Mouse (Mus musculus) myocyte (in vitro differentiated cells): ENCODE data around the gene Dkc1.

ENCODE experiments used
- CEBPB ChIP-seq: IDR thresholded peaks from 2 replicates; pipeline ENCODE4 v1.6.1; 2011; ENCODE audit warnings: mild to moderate bottlenecking, moderate library complexity; ENCODE audit not compliant: poor library complexity, insufficient read depth, severe bottlenecking
- E2F4 ChIP-seq: IDR thresholded peaks from one replicate; pipeline ENCODE4 v1.6.1; 2011; ENCODE audit warnings: mild to moderate bottlenecking, control low read depth, moderate library complexity; ENCODE audit not compliant: insufficient read depth
- MAX ChIP-seq: IDR thresholded peaks from one replicate; pipeline ENCODE4 v1.6.1; 2011; ENCODE audit warnings: low read depth, mild to moderate bottlenecking, control low read depth
- MYOD1 ChIP-seq, 3 experiments: IDR thresholded peaks; one replicate each; pipeline ENCODE4 v1.6.1; 2011; ENCODE audit warnings: control low read depth in 2 of 3, low read depth in 2 of 3, mild to moderate bottlenecking in 2 of 3, moderate library complexity in 1 of 3; ENCODE audit not compliant: insufficient read length in 2 of 3, control insufficient read depth in 1 of 3
- POLR2A ChIP-seq: IDR thresholded peaks from one replicate; pipeline ENCODE4 v1.6.1; 2011; ENCODE audit warnings: low read depth, mild to moderate bottlenecking, control low read depth, moderate library complexity; ENCODE audit not compliant: insufficient read length
- POLR2AphosphoS2 ChIP-seq: IDR thresholded peaks from one replicate; pipeline ENCODE4 v1.6.1; 2011; ENCODE audit warnings: low read depth, control low read depth; ENCODE audit not compliant: insufficient read length
- REST ChIP-seq: IDR thresholded peaks from one replicate; pipeline ENCODE4 v1.6.1; 2011; ENCODE audit warnings: mild to moderate bottlenecking, control low read depth, moderate library complexity; ENCODE audit not compliant: insufficient read depth, insufficient read length
- TCF12 ChIP-seq: IDR thresholded peaks from one replicate; pipeline ENCODE4 v1.6.1; 2011; ENCODE audit warnings: mild to moderate bottlenecking, control low read depth; ENCODE audit not compliant: poor library complexity, insufficient read depth, severe bottlenecking
- USF1 ChIP-seq: IDR thresholded peaks from one replicate; pipeline ENCODE4 v1.6.1; 2011; ENCODE audit warnings: low read depth, mild to moderate bottlenecking, control low read depth, moderate library complexity

- TF ChIP-seq POLR2A (no peak), MYOD1 (IDR thresholded peaks at IDR 0.05; ENCODE audit: control insufficient read depth in 1 of 3, insufficient read length in 2 of 3, low read depth in 2 of 3) (no peak), TCF12 (no peak), REST (no peak), USF1 (no peak), CEBPB (no peak), POLR2AphosphoS2 (no peak), MAX (no peak), E2F4 (no peak)
These were observed 19.9 kb downstream of the Dkc1 start for GRCm38 (mm10) chrX:75115550-75115949.
